Mouse (Mus musculus) liver, embryonic 14.5 days (tissue): Measurements from ENCODE around the gene Phldb2. TPM values are rescaled to one million over a fixed set of nuclear protein-coding genes. Genes with fewer than 3 reads are reported as not detected.

Experiments used
- ATAC-seq: fragments of 200-750 bp; cut with Nextera tagmentation; 2 replicates; pipeline ENCODE4 v1.8.0; 2017; ENCODE audit warnings: moderate number of reproducible peaks, mild to moderate bottlenecking, moderate library complexity; ENCODE audit not compliant: insufficient read depth
- DNase-seq, 3 experiments: peaks; one replicate each; pipeline ENCODE4 v3.0.0-alpha.2; 2012 to 2013; ENCODE audit warnings: low read depth in 3 of 3, low spot score in 3 of 3
- H3K27ac ChIP-seq: fragments of 300-500 bp; sonication (generic); 2 replicates; pipeline ENCODE4 v1.5.1; 2014; ENCODE audit warnings: moderate library complexity, mild to moderate bottlenecking, control low read depth, inconsistent platforms
- H3K27me3 ChIP-seq: fragments of 300-500 bp; sonication (generic); 2 replicates; pipeline ENCODE4 v1.6.1; 2014; ENCODE audit warnings: mild to moderate bottlenecking, low read length, moderate library complexity; ENCODE audit not compliant: control insufficient read depth, insufficient read depth
- H3K36me3 ChIP-seq: fragments of 300-500 bp; sonication (generic); replicated peaks from 2 replicates; pipeline ENCODE4 v1.6.1; 2014; ENCODE audit warnings: low read depth; ENCODE audit not compliant: control insufficient read depth, insufficient read depth
- H3K4me1 ChIP-seq, 2 experiments: fragments of 200-500 bp in 1 of 2; fragments of 300-500 bp in 1 of 2; sonication (generic) in 1 of 2; replicated peaks; 2 replicates each; pipeline ENCODE4 v1.6.1; 2012 to 2014; ENCODE audit warnings: antibody characterized with exemption in 1 of 2, inconsistent platforms in 1 of 2, low read length in 1 of 2; ENCODE audit not compliant: control insufficient read depth in 2 of 2, insufficient read depth in 2 of 2
- H3K4me2 ChIP-seq: fragments of 300-500 bp; sonication (generic); 2 replicates; pipeline ENCODE4 v1.6.1; 2014; ENCODE audit warnings: low read depth, mild to moderate bottlenecking, control low read depth, moderate library complexity
- H3K4me3 ChIP-seq, 2 experiments: fragments of 200-500 bp in 1 of 2; fragments of 300-500 bp in 1 of 2; sonication (generic) in 1 of 2; 2 replicates each; pipeline ENCODE4 v1.5.1; 2012 to 2014; ENCODE audit warnings: low read depth in 2 of 2, low read length in 2 of 2, mild to moderate bottlenecking in 2 of 2, control low read depth in 1 of 2, inconsistent platforms in 1 of 2, moderate library complexity in 1 of 2; ENCODE audit not compliant: insufficient read depth in 1 of 2
- H3K9ac ChIP-seq: fragments of 300-500 bp; sonication (generic); replicated peaks from 2 replicates; pipeline ENCODE4 v1.6.1; 2014; ENCODE audit warnings: mild to moderate bottlenecking, control low read depth, moderate library complexity
- H3K9me3 ChIP-seq: fragments of 300-500 bp; sonication (generic); 2 replicates; pipeline ENCODE4 v1.6.1; 2016; ENCODE audit warnings: low read length, mixed read lengths; ENCODE audit not compliant: control insufficient read depth
- CTCF ChIP-seq: IDR thresholded peaks from 2 replicates; pipeline ENCODE4 v1.5.1; 2016; ENCODE audit warnings: antibody characterized with exemption, low read depth, control low read depth
- EP300 ChIP-seq: IDR thresholded peaks from 2 replicates; pipeline ENCODE4 v1.6.1; 2016; ENCODE audit warnings: antibody characterized with exemption, low read depth
- WGBS: fragments of 180-500 bp; shearing (Covaris S2); extraction: QIAGEN DNeasy Blood & Tissue Kit; methylation state at CpG from one replicate; pipeline ENCODE4 v1.1.7; 2014; ENCODE audit not compliant: insufficient replicate concordance; 5-methylcytosine and 5-hydroxymethylcytosine counted together
- polyA plus RNA-seq, 2 experiments: library from polyadenylated mRNA; depleted of rRNA in 1 of 2; stranded (reverse) in 1 of 2; unstranded in 1 of 2; fragments of >200 nt; fragmentation: Nextera tagmentation in 1 of 2; extraction: Ambion mirVana in 1 of 2; gene quantifications; 2 replicates each; pipeline versions ENCODE4 v1.2.1 to v1.2.3; 2012 to 2014

The Phldb2 gene
- polyA plus RNA-seq, 2 experiments, result 9.7 to 12.7 TPM

- H3K27me3 ChIP-seq, result no peaks in the 10 kb centered on the region
- no peak for TF ChIP-seq CTCF
- TF ChIP-seq EP300, result no peak
- H3K9ac ChIP-seq, result no peak overlapping the region
- H3K4me2 ChIP-seq, result no peak overlapping the region
- H3K4me1 ChIP-seq, result peaks cover 0 to 2% of the 10 kb centered on the region in 2 experiments; a peak in 1 of 4 replicates
- H3K36me3 ChIP-seq, result no peaks in the 10 kb centered on the region
- H3K4me3 ChIP-seq, result no peak overlapping the region
- WGBS, result 64% methylated on average over 6 of the region's 6 CpGs
- H3K27ac ChIP-seq, result no peak overlapping the region
- ATAC-seq, result no peak
- DNase-seq, result no peak
- no peaks in the 10 kb centered on the region for H3K9me3 ChIP-seq
Measured at GRCm38 (mm10) chr16:45964777-45965176, 11.4 kb upstream of the Phldb2 start.

DNA sequence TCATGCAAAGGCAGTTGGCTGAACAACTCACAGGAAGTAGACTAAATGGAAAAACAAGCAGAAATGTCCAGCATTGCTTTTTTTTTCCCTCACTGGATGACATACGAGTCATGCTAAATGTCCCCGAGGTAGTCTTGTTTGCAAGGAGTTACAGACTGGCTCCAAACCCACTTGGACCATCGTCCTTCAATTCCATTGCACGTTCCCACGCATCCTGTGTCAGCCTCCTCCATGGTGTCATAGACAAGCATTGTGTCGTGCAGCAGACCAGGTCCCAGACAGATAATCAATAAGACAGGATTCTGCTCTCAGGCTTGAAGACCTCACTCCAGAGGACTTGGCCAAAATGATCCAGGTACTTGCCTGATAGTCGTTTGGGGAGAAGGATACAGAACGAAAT, 10.4 kb upstream of the Phldb2 start:
- Histone ChIP-seq H3K9ac (no peak overlapping the region), H3K27ac (no peak overlapping the region), H3K4me2 (no peak overlapping the region), H3K9me3 (no peaks in the 10 kb centered on the region), H3K4me1 (peaks cover 0 to 2% of the 10 kb centered on the region in 2 experiments; a peak in 1 of 4 replicates), H3K36me3 (no peaks in the 10 kb centered on the region), H3K4me3 (no peak overlapping the region), H3K27me3 (no peaks in the 10 kb centered on the region)
- ATAC-seq, result no peak
- DNase-seq, result no peak
- TF ChIP-seq CTCF (no peak), EP300 (no peak)
- 55% methylated on average over 8 of the region's 8 CpGs for WGBS

DNA sequence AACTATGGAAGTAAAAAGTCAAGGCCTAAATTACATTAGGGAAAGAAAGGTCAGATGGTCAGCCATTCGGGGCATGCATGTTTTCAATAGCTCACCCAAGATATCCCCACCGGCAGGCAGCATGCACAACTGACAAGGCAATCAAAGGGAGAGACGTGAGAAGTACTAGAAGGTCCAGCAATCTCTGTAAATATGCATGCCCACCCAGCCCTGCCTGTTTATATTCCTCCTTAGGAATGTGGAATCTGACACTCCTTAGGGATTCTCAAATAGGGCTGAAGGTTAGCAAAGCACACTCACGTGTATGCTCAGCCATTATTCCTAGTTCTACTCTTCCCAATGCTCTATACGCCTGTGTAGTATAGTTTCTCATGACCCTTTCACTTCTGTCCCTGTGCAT, 9.7 kb upstream of the Phldb2 start:
- no peaks in the 10 kb centered on the region for H3K27me3 ChIP-seq
- DNase-seq, result no peak
- ATAC-seq, result no peak
- no peaks in the 10 kb centered on the region for H3K36me3 ChIP-seq
- H3K9ac ChIP-seq, result no peak overlapping the region
- no peaks in the 10 kb centered on the region for H3K9me3 ChIP-seq
- H3K4me3 ChIP-seq, result no peak overlapping the region
- H3K4me1 ChIP-seq, result peaks cover 0 to 2% of the 10 kb centered on the region in 2 experiments; a peak in 1 of 4 replicates
- no peak overlapping the region for H3K4me2 ChIP-seq
- WGBS, result 54% methylated on average over 5 of the region's 5 CpGs
- no peak overlapping the region for H3K27ac ChIP-seq
- TF ChIP-seq CTCF (no peak), EP300 (no peak)

- Histone ChIP-seq H3K4me2 (no peak overlapping the region), H3K9me3 (no peaks in the 10 kb centered on the region), H3K36me3 (no peaks in the 10 kb centered on the region), H3K27me3 (no peaks in the 10 kb centered on the region), H3K4me1 (no peaks in the 10 kb centered on the region), H3K27ac (no peak overlapping the region), H3K9ac (no peak overlapping the region), H3K4me3 (no peak overlapping the region)
- no peak for ATAC-seq
- no peak for DNase-seq
- no peak for TF ChIP-seq EP300
- TF ChIP-seq CTCF, result no peak
- 43% methylated on average over 3 of the region's 3 CpGs for WGBS
Measured at GRCm38 (mm10) chr16:45960978-45961377, 7.6 kb upstream of the Phldb2 start.

DNA sequence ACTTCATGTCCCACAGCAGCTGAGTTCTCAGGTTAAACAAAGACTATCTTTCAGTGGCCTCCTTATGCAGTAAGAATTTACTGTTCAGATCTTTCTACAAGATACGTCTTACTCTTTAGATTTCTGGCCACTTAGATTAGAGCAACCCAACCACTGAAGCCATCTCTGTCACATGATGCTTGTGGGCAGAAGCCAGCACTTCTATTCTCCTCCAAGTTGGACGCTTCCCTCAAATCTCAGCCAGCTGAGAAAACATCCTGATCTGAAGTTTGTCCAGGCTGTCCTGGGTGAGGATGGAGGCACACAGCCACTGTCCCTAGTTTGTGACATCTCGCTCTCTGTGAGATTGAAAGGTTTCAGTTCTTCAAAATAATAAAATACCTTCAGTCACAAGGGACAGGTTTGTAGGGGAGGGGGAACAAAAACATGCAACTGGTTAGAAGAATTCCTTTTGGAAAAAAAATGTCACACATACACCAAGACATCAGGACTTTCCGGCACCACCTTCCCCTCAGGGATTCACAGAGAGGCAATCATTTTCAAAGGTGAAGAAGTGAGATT, 3.1 kb upstream of the Phldb2 start:
- Histone ChIP-seq H3K9me3 (no peaks in the 10 kb centered on the region), H3K27ac (no peak overlapping the region), H3K36me3 (no peaks in the 10 kb centered on the region), H3K4me3 (no peak overlapping the region), H3K27me3 (no peaks in the 10 kb centered on the region), H3K9ac (no peak overlapping the region), H3K4me2 (no peak overlapping the region), H3K4me1 (no peaks in the 10 kb centered on the region)
- TF ChIP-seq CTCF (no peak), EP300 (no peak)
- DNase-seq (no peak), ATAC-seq (no peak)
- 61% methylated on average over 4 of the region's 4 CpGs for WGBS
